Mouse (Mus musculus): ENCODE measurements at regions not wholly inside any gene's neighbourhood (a gene's known extent, or its start where the extent isn't known, plus 50 kb on each side); places are given as distances from the start of the nearest gene placed in this dataset.
"Not testable (repeated sequence)": the region's sequence is repeated elsewhere in the genome, so short reads cannot be mapped to it uniquely, and the experiment has no call there.

DNA sequence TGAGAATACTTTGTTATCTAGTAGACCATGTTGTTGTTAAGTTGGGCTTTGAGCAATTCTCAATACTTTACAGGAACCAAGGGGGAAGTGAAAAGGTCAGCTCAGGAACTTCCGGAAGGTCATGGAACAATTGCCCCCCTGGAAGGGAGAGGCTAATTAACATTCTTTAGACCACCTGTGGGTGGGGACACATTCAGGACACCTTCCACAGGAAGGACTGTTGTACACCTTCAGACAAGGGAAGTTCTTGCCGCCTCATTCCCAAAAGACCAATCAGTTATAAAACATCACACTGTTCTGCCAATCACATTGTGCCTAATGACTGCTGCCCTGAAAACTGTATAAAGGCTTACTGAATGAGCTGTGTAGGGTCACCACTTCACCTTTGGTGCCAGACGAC is 701.2 kb downstream of the Trib2 start:
- Histone ChIP-seq H3K9me3 (replicated peaks; ENCODE audit: control insufficient read depth, low read length, poor library complexity, severe bottlenecking) (no peaks in the 10 kb centered on the region), H3K4me1 (ENCODE audit: control insufficient read depth, insufficient read depth, low read length) (no peaks in the 10 kb centered on the region), H3K4me2 (ENCODE audit: low read length) (no peak overlapping the region), H3K27ac (ENCODE audit: low read length) (no peak overlapping the region), H3K4me3 (ENCODE audit: low read depth, low read length) (no peak overlapping the region), H3K9ac (ENCODE audit: low read depth, low read length) (no peak overlapping the region), H3K36me3 (ENCODE audit: control insufficient read depth, insufficient read depth, low read length) (no peaks in the 10 kb centered on the region), H3K27me3 (ENCODE audit: control insufficient read depth, insufficient read depth, low read depth, low read length) (no peaks in the 10 kb centered on the region)
- 86% methylated on average over 3 of the region's 3 CpGs for WGBS
- no peak for ATAC-seq

DNA sequence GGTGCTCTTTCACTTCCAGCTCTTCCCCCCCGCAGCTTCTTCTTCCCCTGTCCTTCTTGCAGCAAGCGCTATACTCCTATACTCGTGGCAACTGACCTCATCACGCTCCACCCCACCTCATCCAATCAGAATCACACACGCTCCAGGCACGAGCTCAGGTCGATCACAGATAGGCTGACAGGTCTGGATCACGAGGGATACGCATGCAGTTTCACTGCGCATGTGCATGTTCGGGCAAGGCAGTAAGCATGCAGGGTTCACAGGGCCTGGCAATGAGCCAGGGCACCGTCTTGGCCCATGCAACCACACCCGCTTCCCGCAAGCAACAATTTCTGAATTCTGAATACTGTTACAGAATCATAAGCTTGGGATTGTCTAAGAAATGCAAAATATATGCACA is 701.9 kb downstream of the Trib2 start:
- H3K27me3 ChIP-seq (ENCODE audit: control insufficient read depth, insufficient read depth, low read depth, low read length): no peaks in the 10 kb centered on the region
- H3K4me2 ChIP-seq (ENCODE audit: low read length): no peak overlapping the region
- H3K9ac ChIP-seq (ENCODE audit: low read depth, low read length): no peak overlapping the region
- H3K9me3 ChIP-seq (replicated peaks; ENCODE audit: control insufficient read depth, low read length, poor library complexity, severe bottlenecking): no peaks in the 10 kb centered on the region
- no peak overlapping the region for H3K4me3 ChIP-seq (ENCODE audit: low read depth, low read length)
- no peaks in the 10 kb centered on the region for H3K36me3 ChIP-seq (ENCODE audit: control insufficient read depth, insufficient read depth, low read length)
- 93% methylated on average over 14 of the region's 14 CpGs for WGBS
- no peak overlapping the region for H3K27ac ChIP-seq (ENCODE audit: low read length)
- no peak for ATAC-seq
- no peaks in the 10 kb centered on the region for H3K4me1 ChIP-seq (ENCODE audit: control insufficient read depth, insufficient read depth, low read length)

DNA sequence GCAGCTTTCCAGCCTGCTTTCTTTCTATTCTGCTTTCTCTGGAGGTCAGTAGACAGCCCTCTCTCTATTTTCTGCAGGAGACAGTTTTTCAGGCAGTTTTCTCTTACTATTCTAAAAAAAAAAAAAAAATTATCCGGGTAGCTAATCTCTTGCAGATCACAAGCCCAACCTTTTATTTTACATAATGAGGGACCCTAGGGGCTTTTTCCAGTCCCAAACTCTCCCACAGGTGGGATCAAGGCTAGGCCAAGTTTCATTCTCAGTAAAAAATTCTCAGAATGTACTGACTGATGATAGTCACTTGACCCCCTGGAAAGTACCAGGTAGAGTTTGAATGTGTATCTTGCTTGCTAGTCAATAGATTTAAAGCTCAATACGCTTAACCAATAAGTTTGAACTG is 705.7 kb downstream of the Trib2 start:
- Histone ChIP-seq H3K4me1 (ENCODE audit: control insufficient read depth, insufficient read depth, low read length) (no peaks in the 10 kb centered on the region), H3K36me3 (ENCODE audit: control insufficient read depth, insufficient read depth, low read length) (no peaks in the 10 kb centered on the region), H3K27me3 (ENCODE audit: control insufficient read depth, insufficient read depth, low read depth, low read length) (no peaks in the 10 kb centered on the region), H3K9ac (ENCODE audit: low read depth, low read length) (no peak overlapping the region), H3K4me3 (ENCODE audit: low read depth, low read length) (no peak overlapping the region), H3K4me2 (ENCODE audit: low read length) (no peak overlapping the region), H3K9me3 (replicated peaks; ENCODE audit: control insufficient read depth, low read length, poor library complexity, severe bottlenecking) (no peaks in the 10 kb centered on the region), H3K27ac (ENCODE audit: low read length) (no peak overlapping the region)
- no peak for ATAC-seq
- WGBS: 77% methylated on average over 2 of the region's 2 CpGs

DNA sequence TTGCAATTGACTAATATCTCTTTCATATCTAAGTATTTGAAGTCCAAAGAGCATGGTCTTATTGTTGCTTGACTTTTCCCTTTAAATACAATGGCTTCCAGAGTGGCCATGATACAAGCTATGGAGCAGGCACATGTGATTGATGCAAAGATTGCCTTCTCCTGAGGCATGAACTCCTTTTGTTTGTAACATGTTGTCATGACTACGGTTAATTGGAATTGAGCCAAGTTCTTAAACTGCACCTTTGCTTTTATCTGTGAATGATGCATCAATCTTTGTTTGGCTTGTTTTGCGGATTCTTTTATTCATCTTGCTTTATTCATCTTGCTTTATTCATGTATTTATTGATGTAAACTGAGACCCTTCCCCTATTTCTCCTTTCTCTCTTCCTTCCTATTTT is 711.8 kb downstream of the Trib2 start:
- Histone ChIP-seq H3K27ac (ENCODE audit: low read length) (no peak overlapping the region), H3K36me3 (ENCODE audit: control insufficient read depth, insufficient read depth, low read length) (no peaks in the 10 kb centered on the region), H3K4me2 (ENCODE audit: low read length) (no peak overlapping the region), H3K4me1 (ENCODE audit: control insufficient read depth, insufficient read depth, low read length) (no peaks in the 10 kb centered on the region), H3K4me3 (ENCODE audit: low read depth, low read length) (no peak overlapping the region), H3K9ac (ENCODE audit: low read depth, low read length) (no peak overlapping the region), H3K27me3 (ENCODE audit: control insufficient read depth, insufficient read depth, low read depth, low read length) (no peaks in the 10 kb centered on the region), H3K9me3 (replicated peaks; ENCODE audit: control insufficient read depth, low read length, poor library complexity, severe bottlenecking) (no peaks in the 10 kb centered on the region)
- 87% methylated on average over 2 of the region's 2 CpGs for whole genome bisulfite sequencing
- ATAC-seq: no peak

DNA sequence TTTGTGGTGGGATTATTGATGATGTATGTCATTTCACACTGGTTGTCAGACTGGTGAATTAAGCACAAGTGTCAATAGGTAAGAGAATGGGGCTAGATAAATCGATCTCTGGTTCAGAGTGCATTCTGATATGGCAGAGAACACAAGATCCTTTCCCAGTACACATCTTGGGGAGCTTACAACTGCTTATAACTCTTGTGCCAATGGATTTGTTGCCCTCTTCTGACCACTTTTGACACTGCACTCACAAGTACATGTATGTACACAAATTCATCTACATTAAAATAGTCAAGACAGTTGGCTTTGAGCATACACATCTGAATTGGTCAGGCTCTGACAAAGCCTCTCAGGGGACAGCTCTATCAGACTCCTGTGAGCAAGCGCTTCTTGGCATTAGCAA is 738.1 kb downstream of the Trib2 start:
- H3K27me3 ChIP-seq (ENCODE audit: control insufficient read depth, insufficient read depth, low read depth, low read length): no peaks in the 10 kb centered on the region
- no peak overlapping the region for H3K9ac ChIP-seq (ENCODE audit: low read depth, low read length)
- 69% methylated on average over 2 of the region's 2 CpGs for WGBS
- no peak for ATAC-seq
- H3K4me3 ChIP-seq (ENCODE audit: low read depth, low read length): no peak overlapping the region
- H3K36me3 ChIP-seq (ENCODE audit: control insufficient read depth, insufficient read depth, low read length): no peaks in the 10 kb centered on the region
- no peaks in the 10 kb centered on the region for H3K9me3 ChIP-seq (replicated peaks; ENCODE audit: control insufficient read depth, low read length, poor library complexity, severe bottlenecking)
- no peak overlapping the region for H3K27ac ChIP-seq (ENCODE audit: low read length)
- no peak overlapping the region for H3K4me2 ChIP-seq (ENCODE audit: low read length)
- H3K4me1 ChIP-seq (ENCODE audit: control insufficient read depth, insufficient read depth, low read length): no peaks in the 10 kb centered on the region

DNA sequence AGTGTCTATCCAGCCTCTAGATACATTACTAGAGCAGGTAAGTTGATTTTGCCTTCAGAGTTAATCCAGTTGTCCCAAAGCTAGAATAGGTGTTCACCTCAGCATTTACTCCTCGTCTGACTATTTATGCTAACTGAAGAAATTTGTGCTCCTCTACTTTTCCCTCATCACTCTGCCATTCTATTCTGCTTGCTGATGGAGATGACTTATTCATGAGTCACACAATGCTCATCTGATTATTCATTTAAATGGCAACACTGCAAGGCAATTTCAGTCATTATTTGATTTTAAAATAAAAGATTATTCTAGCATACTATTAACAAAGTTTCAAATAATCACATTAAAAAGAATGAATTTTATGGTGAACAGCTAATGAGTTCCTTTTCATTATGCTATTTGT is 752.4 kb downstream of the Trib2 start:
- Histone ChIP-seq H3K27me3 (ENCODE audit: control insufficient read depth, insufficient read depth, low read depth, low read length) (no peaks in the 10 kb centered on the region), H3K4me3 (ENCODE audit: low read depth, low read length) (no peak overlapping the region), H3K36me3 (ENCODE audit: control insufficient read depth, insufficient read depth, low read length) (no peaks in the 10 kb centered on the region), H3K4me1 (ENCODE audit: control insufficient read depth, insufficient read depth, low read length) (no peaks in the 10 kb centered on the region), H3K4me2 (ENCODE audit: low read length) (no peak overlapping the region), H3K27ac (ENCODE audit: low read length) (no peak overlapping the region), H3K9me3 (replicated peaks; ENCODE audit: control insufficient read depth, low read length, poor library complexity, severe bottlenecking) (no peaks in the 10 kb centered on the region), H3K9ac (ENCODE audit: low read depth, low read length) (no peak overlapping the region)
- ATAC-seq: no peak
- 60% methylated on average over 1 of the region's 1 CpGs for WGBS

DNA sequence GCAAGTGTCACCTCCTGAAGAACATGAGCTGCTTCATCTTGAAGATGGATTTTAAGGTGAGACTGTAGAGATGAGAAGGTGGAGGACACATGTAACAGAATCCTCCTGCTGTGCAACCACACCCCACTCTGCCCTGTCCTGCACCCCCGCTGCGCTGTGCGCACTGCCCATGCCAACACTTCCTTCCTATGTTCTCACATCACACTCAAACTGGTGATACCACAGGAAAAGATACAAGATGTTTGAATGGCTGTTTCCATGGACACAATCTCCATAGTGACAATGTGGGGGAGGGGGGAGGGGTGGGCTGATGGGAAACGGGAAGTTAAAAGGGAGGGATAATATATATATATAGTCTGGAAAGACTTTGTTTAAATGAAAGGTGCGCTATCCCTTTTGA is 765.3 kb downstream of the Trib2 start:
- H3K9me3 ChIP-seq (replicated peaks; ENCODE audit: control insufficient read depth, low read length, poor library complexity, severe bottlenecking): no peaks in the 10 kb centered on the region
- no peaks in the 10 kb centered on the region for H3K27me3 ChIP-seq (ENCODE audit: control insufficient read depth, insufficient read depth, low read depth, low read length)
- ATAC-seq: no peak
- no peaks in the 10 kb centered on the region for H3K4me1 ChIP-seq (ENCODE audit: control insufficient read depth, insufficient read depth, low read length)
- no peak overlapping the region for H3K4me3 ChIP-seq (ENCODE audit: low read depth, low read length)
- 85% methylated on average over 5 of the region's 5 CpGs for WGBS
- no peaks in the 10 kb centered on the region for H3K36me3 ChIP-seq (ENCODE audit: control insufficient read depth, insufficient read depth, low read length)
- no peak overlapping the region for H3K9ac ChIP-seq (ENCODE audit: low read depth, low read length)
- H3K27ac ChIP-seq (ENCODE audit: low read length): no peak overlapping the region
- H3K4me2 ChIP-seq (ENCODE audit: low read length): no peak overlapping the region

DNA sequence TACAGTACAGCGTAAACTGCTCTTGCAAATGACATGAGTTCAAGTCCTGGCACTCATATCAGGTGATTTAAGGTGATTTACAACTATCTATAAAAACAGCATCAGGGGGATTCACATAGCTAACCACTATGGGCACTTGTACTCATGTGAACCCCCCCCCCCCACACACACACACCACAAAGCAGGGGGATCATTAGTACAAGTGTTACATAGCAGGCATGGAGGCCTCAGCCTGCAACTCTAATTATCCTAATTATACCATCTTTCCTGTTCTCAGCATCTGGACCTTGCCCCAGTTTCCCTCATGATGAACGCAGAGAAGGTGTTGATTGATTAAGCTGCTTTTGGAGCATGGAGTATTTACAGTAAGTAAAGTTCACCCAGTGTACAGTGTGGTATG is 773.5 kb downstream of the Trib2 start:
- no peak for ATAC-seq
- Histone ChIP-seq H3K27ac (ENCODE audit: low read length) (no peak overlapping the region), H3K36me3 (ENCODE audit: control insufficient read depth, insufficient read depth, low read length) (no peaks in the 10 kb centered on the region), H3K4me1 (ENCODE audit: control insufficient read depth, insufficient read depth, low read length) (no peaks in the 10 kb centered on the region), H3K4me3 (ENCODE audit: low read depth, low read length) (no peak overlapping the region), H3K27me3 (ENCODE audit: control insufficient read depth, insufficient read depth, low read depth, low read length) (no peaks in the 10 kb centered on the region), H3K4me2 (ENCODE audit: low read length) (no peak overlapping the region), H3K9me3 (replicated peaks; ENCODE audit: control insufficient read depth, low read length, poor library complexity, severe bottlenecking) (no peaks in the 10 kb centered on the region), H3K9ac (ENCODE audit: low read depth, low read length) (no peak overlapping the region)
- 95% methylated on average over 2 of the region's 2 CpGs for WGBS

DNA sequence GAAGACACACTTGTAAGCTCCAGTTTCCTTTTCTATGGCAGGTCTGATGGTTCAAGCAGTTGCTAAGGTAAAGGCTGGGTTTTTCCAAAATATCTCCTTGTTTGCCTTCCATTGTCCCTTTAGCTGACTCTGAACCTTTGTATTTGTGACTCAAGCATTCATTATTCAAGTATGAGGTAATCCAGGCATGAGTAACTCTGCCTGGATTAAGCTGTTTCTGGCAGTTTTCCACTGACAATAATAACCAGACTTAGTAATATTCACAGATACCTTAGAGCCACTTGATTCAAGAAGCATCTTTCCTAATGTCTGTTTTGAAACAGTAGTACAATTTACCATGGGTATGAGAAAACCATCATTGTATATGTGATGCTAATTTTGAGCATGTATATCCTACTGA is 805.6 kb downstream of the Trib2 start:
- no peak overlapping the region for H3K9ac ChIP-seq (ENCODE audit: low read depth, low read length)
- H3K27me3 ChIP-seq (ENCODE audit: control insufficient read depth, insufficient read depth, low read depth, low read length): no peaks in the 10 kb centered on the region
- no peaks in the 10 kb centered on the region for H3K9me3 ChIP-seq (replicated peaks; ENCODE audit: control insufficient read depth, low read length, poor library complexity, severe bottlenecking)
- H3K27ac ChIP-seq (ENCODE audit: low read length): no peak overlapping the region
- no peak overlapping the region for H3K4me3 ChIP-seq (ENCODE audit: low read depth, low read length)
- H3K4me2 ChIP-seq (ENCODE audit: low read length): no peak overlapping the region
- no peak for ATAC-seq
- H3K4me1 ChIP-seq (ENCODE audit: control insufficient read depth, insufficient read depth, low read length): no peaks in the 10 kb centered on the region
- H3K36me3 ChIP-seq (ENCODE audit: control insufficient read depth, insufficient read depth, low read length): no peaks in the 10 kb centered on the region

DNA sequence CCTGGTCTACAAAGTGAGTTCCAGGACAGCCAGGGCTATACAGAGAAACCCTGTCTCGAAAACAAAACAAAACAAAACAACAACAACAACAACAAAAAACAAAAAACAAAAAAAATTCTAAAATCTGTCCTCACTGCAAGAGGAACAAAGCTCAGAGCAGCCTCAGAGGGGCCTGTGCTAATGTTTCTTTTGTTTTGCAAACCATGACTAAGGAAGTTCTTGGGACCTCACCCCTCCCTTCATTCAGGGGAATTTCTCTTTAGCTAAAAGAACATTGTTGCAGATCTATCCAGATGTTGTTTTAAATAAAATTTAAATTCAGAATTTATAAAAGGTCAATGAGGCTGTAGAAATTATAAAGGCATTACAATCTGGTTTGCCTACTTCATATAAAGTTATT is 814.3 kb downstream of the Trib2 start:
- 47% methylated on average over 1 of the region's 1 CpGs for WGBS
- not testable (repeated sequence) for ATAC-seq; H3K9me3 ChIP-seq (replicated peaks; ENCODE audit: control insufficient read depth, low read length, poor library complexity, severe bottlenecking)

More for the DNA sequence above, 814.3 kb downstream of the Trib2 start:
- not testable (repeated sequence) for H3K36me3 ChIP-seq (ENCODE audit: control insufficient read depth, insufficient read depth, low read length); H3K4me2 ChIP-seq (ENCODE audit: low read length); H3K9ac ChIP-seq (ENCODE audit: low read depth, low read length); H3K4me3 ChIP-seq (ENCODE audit: low read depth, low read length); H3K27me3 ChIP-seq (ENCODE audit: control insufficient read depth, insufficient read depth, low read depth, low read length); H3K4me1 ChIP-seq (ENCODE audit: control insufficient read depth, insufficient read depth, low read length); H3K27ac ChIP-seq (ENCODE audit: low read length)

All from midbrain, embryonic 16.5 days (tissue).